Mouse (Mus musculus): ENCODE data around the gene Hadhb. TPM values are rescaled to one million over a fixed set of nuclear protein-coding genes. Genes with fewer than 3 reads are reported as not detected.

Hadhb gene
- polyA plus RNA-seq (2011; ENCODE audit: insufficient read length, low read depth, missing spikeins) = 101 TPM in 2 replicates

GRCm38 (mm10) chr5:30154474-30155394, at the start of gene Hadhb, which contains the start of gene Hadha:
TSS of gene Hadhb (plus strand) at chr5:30155248.
TSS of gene Hadha (minus strand) at chr5:30155162.
- TF ChIP-seq CTCF (IDR thresholded peaks at IDR 0.05; ENCODE audit: borderline replicate concordance, insufficient read depth, low read length) = no peak
- peak; percentile 91 for TF ChIP-seq POLR2A (IDR thresholded peaks at IDR 0.05; ENCODE audit: low read depth, low read length)
- peak within 1 kb of the TSS; percentile 67 for H3K27ac ChIP-seq (ENCODE audit: insufficient read depth, low read length)
- peak within 1 kb of the TSS; percentile 98 for H3K4me3 ChIP-seq (ENCODE audit: insufficient read depth, low read length)
- H3K4me1 ChIP-seq (ENCODE audit: control insufficient read depth, insufficient read depth, low read length) = no peaks in the 10 kb centered on the region; the same call in 1 of the 2 replicates

- TF ChIP-seq POLR2A (IDR thresholded peaks at IDR 0.05; ENCODE audit: low read depth, low read length) = no peak
- no peak for TF ChIP-seq CTCF (IDR thresholded peaks at IDR 0.05; ENCODE audit: borderline replicate concordance, insufficient read depth, low read length)
- Histone ChIP-seq H3K27ac (ENCODE audit: insufficient read depth, low read length) (no peak within 1 kb of the TSS), H3K4me3 (ENCODE audit: insufficient read depth, low read length) (peak within 1 kb of the TSS; percentile 58), H3K4me1 (ENCODE audit: control insufficient read depth, insufficient read depth, low read length) (peaks cover 3% of the 10 kb centered on the region; the same call in 1 of the 2 replicates)
These were observed 49.3 kb upstream of the Hadhb start, which contains the start of gene 3110082J24Rik for GRCm38 (mm10) chr5:30105668-30106300. TSS of gene 3110082J24Rik (minus strand) at chr5:30106086.

GRCm38 (mm10) chr5:30106756-30107155, 48.3 kb upstream of the Hadhb start:
- H3K4me1 ChIP-seq (ENCODE audit: control insufficient read depth, insufficient read depth, low read length) = peaks cover 3% of the 10 kb centered on the region; the same call in 1 of the 2 replicates
- no peak overlapping the region for H3K4me3 ChIP-seq (ENCODE audit: insufficient read depth, low read length)
- H3K27ac ChIP-seq (ENCODE audit: insufficient read depth, low read length) = no peak overlapping the region
- TF ChIP-seq POLR2A (IDR thresholded peaks at IDR 0.05; ENCODE audit: low read depth, low read length) = no peak
- TF ChIP-seq CTCF (IDR thresholded peaks at IDR 0.05; ENCODE audit: borderline replicate concordance, insufficient read depth, low read length) = no peak

- TF ChIP-seq POLR2A (IDR thresholded peaks at IDR 0.05; ENCODE audit: low read depth, low read length) (no peak), CTCF (IDR thresholded peaks at IDR 0.05; ENCODE audit: borderline replicate concordance, insufficient read depth, low read length) (no peak)
These were observed 47.9 kb upstream of the Hadhb start for GRCm38 (mm10) chr5:30107186-30107585.

GRCm38 (mm10) chr5:30107611-30108041, 47.4 kb upstream of the Hadhb start:
- no peak overlapping the region for H3K4me3 ChIP-seq (ENCODE audit: insufficient read depth, low read length)
- H3K4me1 ChIP-seq (ENCODE audit: control insufficient read depth, insufficient read depth, low read length) = peaks cover 3% of the 10 kb centered on the region; the same call in 1 of the 2 replicates
- TF ChIP-seq CTCF (IDR thresholded peaks at IDR 0.05; ENCODE audit: borderline replicate concordance, insufficient read depth, low read length) (no peak), POLR2A (IDR thresholded peaks at IDR 0.05; ENCODE audit: low read depth, low read length) (no peak)
- H3K27ac ChIP-seq (ENCODE audit: insufficient read depth, low read length) = no peak overlapping the region

More at GRCm38 (mm10) chr5:30107186-30107585, 47.9 kb upstream of the Hadhb start:
- Histone ChIP-seq H3K4me3 (ENCODE audit: insufficient read depth, low read length) (no peak overlapping the region), H3K27ac (ENCODE audit: insufficient read depth, low read length) (no peak overlapping the region), H3K4me1 (ENCODE audit: control insufficient read depth, insufficient read depth, low read length) (peaks cover 3% of the 10 kb centered on the region; the same call in 1 of the 2 replicates)

GRCm38 (mm10) chr5:30108233-30108632, 46.8 kb upstream of the Hadhb start:
- TF ChIP-seq CTCF (IDR thresholded peaks at IDR 0.05; ENCODE audit: borderline replicate concordance, insufficient read depth, low read length) (no peak), POLR2A (IDR thresholded peaks at IDR 0.05; ENCODE audit: low read depth, low read length) (no peak)
- Histone ChIP-seq H3K27ac (ENCODE audit: insufficient read depth, low read length) (no peak overlapping the region), H3K4me1 (ENCODE audit: control insufficient read depth, insufficient read depth, low read length) (peaks cover 3% of the 10 kb centered on the region; the same call in 1 of the 2 replicates), H3K4me3 (ENCODE audit: insufficient read depth, low read length) (no peak overlapping the region)

GRCm38 (mm10) chr5:30109899-30110298, 45.1 kb upstream of the Hadhb start:
- peaks cover 3% of the 10 kb centered on the region; the same call in 1 of the 2 replicates for H3K4me1 ChIP-seq (ENCODE audit: control insufficient read depth, insufficient read depth, low read length)
- no peak for TF ChIP-seq POLR2A (IDR thresholded peaks at IDR 0.05; ENCODE audit: low read depth, low read length)
- TF ChIP-seq CTCF (IDR thresholded peaks at IDR 0.05; ENCODE audit: borderline replicate concordance, insufficient read depth, low read length) = no peak
- no peak overlapping the region for H3K4me3 ChIP-seq (ENCODE audit: insufficient read depth, low read length)
- no peak overlapping the region for H3K27ac ChIP-seq (ENCODE audit: insufficient read depth, low read length)

- Histone ChIP-seq H3K27ac (ENCODE audit: insufficient read depth, low read length) (no peak overlapping the region), H3K4me1 (ENCODE audit: control insufficient read depth, insufficient read depth, low read length) (peaks cover 3% of the 10 kb centered on the region; the same call in 1 of the 2 replicates), H3K4me3 (ENCODE audit: insufficient read depth, low read length) (no peak overlapping the region)
- TF ChIP-seq CTCF (IDR thresholded peaks at IDR 0.05; ENCODE audit: borderline replicate concordance, insufficient read depth, low read length) (no peak), POLR2A (IDR thresholded peaks at IDR 0.05; ENCODE audit: low read depth, low read length) (no peak)
These were observed 44.5 kb upstream of the Hadhb start for GRCm38 (mm10) chr5:30110371-30111060.

- H3K4me1 ChIP-seq (ENCODE audit: control insufficient read depth, insufficient read depth, low read length) = peaks cover 3% of the 10 kb centered on the region; the same call in 1 of the 2 replicates
- H3K27ac ChIP-seq (ENCODE audit: insufficient read depth, low read length) = no peak overlapping the region
- no peak overlapping the region for H3K4me3 ChIP-seq (ENCODE audit: insufficient read depth, low read length)
- no peak for TF ChIP-seq POLR2A (IDR thresholded peaks at IDR 0.05; ENCODE audit: low read depth, low read length)
These were observed 43.9 kb upstream of the Hadhb start for GRCm38 (mm10) chr5:30111126-30111525.

Data from embryonic fibroblast, embryonic 13.5 days (primary cell).